Mouse (Mus musculus): ENCODE measurements at regions not wholly inside any gene's neighbourhood (a gene's known extent, or its start where the extent isn't known, plus 50 kb on each side); places are given as distances from the start of the nearest gene placed in this dataset.
A peak's percentile ranks its signal among the peaks of the same experiment; 100 is the strongest.

GRCm38 (mm10) chr4:48781099-48781498 lies 117.8 kb downstream of the Cavin4 start:
- ATAC-seq (ENCODE audit: insufficient number of reproducible peaks, insufficient read depth, low FRiP score, low read depth): no peak
- Histone ChIP-seq H3K9ac (ENCODE audit: low read length) (no peak overlapping the region), H3K4me3 (ENCODE audit: control insufficient read depth in 1 of 2, insufficient read depth in 1 of 2, low read depth in 1 of 2, low read length in 2 of 2) (no peak overlapping the region), H3K9me3 (ENCODE audit: control insufficient read depth, low read length) (no peaks in the 10 kb centered on the region), H3K4me1 (ENCODE audit: control insufficient read depth in 2 of 2, insufficient read depth in 2 of 2, low read length in 2 of 2) (no peaks in the 10 kb centered on the region), H3K36me3 (ENCODE audit: control insufficient read depth, insufficient read depth, low read length) (no peaks in the 10 kb centered on the region), H3K4me2 (ENCODE audit: low read length) (no peak overlapping the region), H3K27me3 (ENCODE audit: control insufficient read depth, insufficient read depth, low read length) (no peaks in the 10 kb centered on the region), H3K27ac (replicated peaks in 1 of 2; ENCODE audit: control insufficient read depth in 1 of 2, insufficient read depth in 1 of 2, low read depth in 2 of 2, low read length in 2 of 2) (no peak overlapping the region)
- WGBS: 66% methylated on average over 4 of the region's 4 CpGs

- WGBS: 74% methylated on average over 3 of the region's 3 CpGs
- Histone ChIP-seq H3K4me2 (ENCODE audit: low read length) (no peak overlapping the region), H3K4me1 (ENCODE audit: control insufficient read depth in 2 of 2, insufficient read depth in 2 of 2, low read length in 2 of 2) (no peaks in the 10 kb centered on the region), H3K27me3 (ENCODE audit: control insufficient read depth, insufficient read depth, low read length) (no peaks in the 10 kb centered on the region), H3K9ac (ENCODE audit: low read length) (no peak overlapping the region), H3K4me3 (ENCODE audit: control insufficient read depth in 1 of 2, insufficient read depth in 1 of 2, low read depth in 1 of 2, low read length in 2 of 2) (no peak overlapping the region), H3K27ac (replicated peaks in 1 of 2; ENCODE audit: control insufficient read depth in 1 of 2, insufficient read depth in 1 of 2, low read depth in 2 of 2, low read length in 2 of 2) (no peak overlapping the region), H3K36me3 (ENCODE audit: control insufficient read depth, insufficient read depth, low read length) (no peaks in the 10 kb centered on the region), H3K9me3 (ENCODE audit: control insufficient read depth, low read length) (no peaks in the 10 kb centered on the region)
- ATAC-seq (ENCODE audit: insufficient number of reproducible peaks, insufficient read depth, low FRiP score, low read depth): no peak
These were observed 119.4 kb downstream of the Cavin4 start for GRCm38 (mm10) chr4:48782686-48783085.

DNA sequence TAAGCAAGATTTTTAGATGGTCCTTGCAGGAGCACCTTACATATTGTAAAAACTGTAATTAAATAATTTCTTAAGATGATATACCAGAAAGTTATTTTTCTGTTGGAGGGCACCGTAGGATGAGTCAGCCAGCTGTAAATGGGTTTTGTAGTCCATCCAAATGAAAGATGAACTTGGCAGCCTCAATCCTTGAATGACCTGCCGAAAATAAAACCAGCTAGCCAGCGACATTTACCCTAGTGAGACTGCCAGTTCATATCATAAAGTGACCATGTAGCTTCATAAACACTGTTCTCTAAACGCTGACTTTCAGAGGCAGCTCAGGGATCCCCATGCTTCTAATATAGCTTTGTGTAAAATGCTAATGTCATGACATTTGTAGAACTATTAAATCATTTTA lies 127.8 kb downstream of the Cavin4 start:
- H3K4me1 ChIP-seq (ENCODE audit: control insufficient read depth in 2 of 2, insufficient read depth in 2 of 2, low read length in 2 of 2): 0 out of 4 replicates have a peak, but pooled peaks cover 0 to 5% of the 10 kb centered on the region in 2 experiments
- H3K9me3 ChIP-seq (ENCODE audit: control insufficient read depth, low read length): no peaks in the 10 kb centered on the region
- H3K4me2 ChIP-seq (ENCODE audit: low read length): no peak overlapping the region
- H3K4me3 ChIP-seq (ENCODE audit: control insufficient read depth in 1 of 2, insufficient read depth in 1 of 2, low read depth in 1 of 2, low read length in 2 of 2): no peak overlapping the region
- H3K36me3 ChIP-seq (ENCODE audit: control insufficient read depth, insufficient read depth, low read length): no peaks in the 10 kb centered on the region
- H3K27ac ChIP-seq (replicated peaks in 1 of 2; ENCODE audit: control insufficient read depth in 1 of 2, insufficient read depth in 1 of 2, low read depth in 2 of 2, low read length in 2 of 2): no peak overlapping the region
- no peak overlapping the region for H3K9ac ChIP-seq (ENCODE audit: low read length)
- ATAC-seq (ENCODE audit: insufficient number of reproducible peaks, insufficient read depth, low FRiP score, low read depth): no peak
- 72% methylated on average over 4 of the region's 4 CpGs for WGBS
- no peaks in the 10 kb centered on the region for H3K27me3 ChIP-seq (ENCODE audit: control insufficient read depth, insufficient read depth, low read length)

DNA sequence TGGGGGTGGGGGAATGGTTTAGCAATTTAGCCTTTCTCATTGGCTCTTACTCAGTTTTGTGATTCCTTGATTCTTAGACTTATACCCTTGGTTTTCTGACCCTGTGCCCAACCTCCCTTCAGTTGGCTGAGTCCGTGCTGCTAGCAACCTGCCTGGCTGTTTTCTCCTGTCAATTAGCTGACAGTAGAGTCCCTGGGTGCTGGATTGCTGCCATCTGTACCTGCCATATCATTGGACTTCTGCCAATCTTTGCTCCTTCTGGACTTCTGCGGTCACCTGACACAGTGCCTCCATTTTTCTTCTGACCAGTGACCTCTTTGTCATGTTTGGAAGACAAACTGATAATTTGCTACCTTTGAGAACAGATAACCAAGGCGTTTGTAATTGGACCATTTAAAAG lies 140.5 kb downstream of the Cavin4 start:
- ATAC-seq (ENCODE audit: insufficient number of reproducible peaks, insufficient read depth, low FRiP score, low read depth): no peak
- WGBS: 32% methylated on average over 3 of the region's 3 CpGs
- H3K27ac ChIP-seq (replicated peaks in 1 of 2; ENCODE audit: control insufficient read depth in 1 of 2, insufficient read depth in 1 of 2, low read depth in 2 of 2, low read length in 2 of 2): peak overlapping the region; percentile 27 to 38; a peak in 2 of 4 replicates
- H3K4me3 ChIP-seq (ENCODE audit: control insufficient read depth in 1 of 2, insufficient read depth in 1 of 2, low read depth in 1 of 2, low read length in 2 of 2): no peak overlapping the region
- no peak overlapping the region for H3K9ac ChIP-seq (ENCODE audit: low read length)
- no peak overlapping the region for H3K4me2 ChIP-seq (ENCODE audit: low read length)
- no peaks in the 10 kb centered on the region for H3K36me3 ChIP-seq (ENCODE audit: control insufficient read depth, insufficient read depth, low read length)
- H3K27me3 ChIP-seq (ENCODE audit: control insufficient read depth, insufficient read depth, low read length): no peaks in the 10 kb centered on the region
- 0 out of 4 replicates have a peak, but pooled peaks cover 0 to 3% of the 10 kb centered on the region in 2 experiments for H3K4me1 ChIP-seq (ENCODE audit: control insufficient read depth in 2 of 2, insufficient read depth in 2 of 2, low read length in 2 of 2)
- no peaks in the 10 kb centered on the region for H3K9me3 ChIP-seq (ENCODE audit: control insufficient read depth, low read length)

GRCm38 (mm10) chr4:48808571-48808970 lies 145.3 kb downstream of the Cavin4 start:
- H3K4me2 ChIP-seq (ENCODE audit: low read length): no peak overlapping the region
- H3K36me3 ChIP-seq (ENCODE audit: control insufficient read depth, insufficient read depth, low read length): no peaks in the 10 kb centered on the region
- ATAC-seq (ENCODE audit: insufficient number of reproducible peaks, insufficient read depth, low FRiP score, low read depth): no peak
- no peak overlapping the region for H3K4me3 ChIP-seq (ENCODE audit: control insufficient read depth in 1 of 2, insufficient read depth in 1 of 2, low read depth in 1 of 2, low read length in 2 of 2)
- no peaks in the 10 kb centered on the region for H3K9me3 ChIP-seq (ENCODE audit: control insufficient read depth, low read length)
- 0 out of 4 replicates have a peak, but pooled peaks cover 0 to 3% of the 10 kb centered on the region in 2 experiments for H3K4me1 ChIP-seq (ENCODE audit: control insufficient read depth in 2 of 2, insufficient read depth in 2 of 2, low read length in 2 of 2)
- no peak overlapping the region for H3K9ac ChIP-seq (ENCODE audit: low read length)
- no peak overlapping the region for H3K27ac ChIP-seq (replicated peaks in 1 of 2; ENCODE audit: control insufficient read depth in 1 of 2, insufficient read depth in 1 of 2, low read depth in 2 of 2, low read length in 2 of 2)
- 65% methylated on average over 4 of the region's 4 CpGs for WGBS
- H3K27me3 ChIP-seq (ENCODE audit: control insufficient read depth, insufficient read depth, low read length): no peaks in the 10 kb centered on the region

GRCm38 (mm10) chr4:48833718-48834117 lies 170.4 kb downstream of the Cavin4 start:
- 67% methylated on average over 2 of the region's 2 CpGs for WGBS
- Histone ChIP-seq H3K9me3 (ENCODE audit: control insufficient read depth, low read length) (no peaks in the 10 kb centered on the region), H3K9ac (ENCODE audit: low read length) (no peak overlapping the region), H3K4me2 (ENCODE audit: low read length) (no peak overlapping the region), H3K36me3 (ENCODE audit: control insufficient read depth, insufficient read depth, low read length) (no peaks in the 10 kb centered on the region), H3K4me3 (ENCODE audit: control insufficient read depth in 1 of 2, insufficient read depth in 1 of 2, low read depth in 1 of 2, low read length in 2 of 2) (no peak overlapping the region), H3K27ac (replicated peaks in 1 of 2; ENCODE audit: control insufficient read depth in 1 of 2, insufficient read depth in 1 of 2, low read depth in 2 of 2, low read length in 2 of 2) (no peak overlapping the region), H3K4me1 (ENCODE audit: control insufficient read depth in 2 of 2, insufficient read depth in 2 of 2, low read length in 2 of 2) (no peaks in the 10 kb centered on the region), H3K27me3 (ENCODE audit: control insufficient read depth, insufficient read depth, low read length) (no peaks in the 10 kb centered on the region)
- no peak for ATAC-seq (ENCODE audit: insufficient number of reproducible peaks, insufficient read depth, low FRiP score, low read depth)

DNA sequence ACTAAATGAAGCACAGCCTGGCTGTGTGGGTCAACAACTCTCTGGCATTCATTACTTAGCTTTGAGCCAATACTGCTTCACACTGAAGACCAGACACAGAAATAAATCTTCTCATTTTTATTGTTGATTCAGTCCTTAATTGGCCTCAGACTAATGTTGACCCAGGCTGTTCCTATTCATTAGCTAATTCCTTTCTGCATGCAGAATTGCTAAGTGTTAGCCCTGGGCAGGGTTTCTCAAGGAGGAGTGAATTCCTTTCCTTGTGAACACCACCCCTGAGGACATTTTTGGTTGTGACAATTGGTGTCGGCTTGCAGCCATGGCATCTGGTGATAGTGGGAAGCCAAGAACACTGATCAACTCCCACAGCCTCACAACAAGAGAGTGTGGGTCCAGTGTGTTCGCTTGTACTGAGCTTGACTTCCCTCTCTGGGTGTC lies 179.5 kb downstream of the Cavin4 start:
- ATAC-seq (ENCODE audit: insufficient number of reproducible peaks, insufficient read depth, low FRiP score, low read depth): no peak
- peaks cover 5 to 12% of the 10 kb centered on the region in 2 experiments for H3K4me1 ChIP-seq (ENCODE audit: control insufficient read depth in 2 of 2, insufficient read depth in 2 of 2, low read length in 2 of 2)
- no peak overlapping the region for H3K9ac ChIP-seq (ENCODE audit: low read length)
- H3K27me3 ChIP-seq (ENCODE audit: control insufficient read depth, insufficient read depth, low read length): no peaks in the 10 kb centered on the region
- H3K4me3 ChIP-seq (ENCODE audit: control insufficient read depth in 1 of 2, insufficient read depth in 1 of 2, low read depth in 1 of 2, low read length in 2 of 2): no peak overlapping the region
- WGBS: 50% methylated on average over 2 of the region's 2 CpGs
- no peaks in the 10 kb centered on the region for H3K36me3 ChIP-seq (ENCODE audit: control insufficient read depth, insufficient read depth, low read length)
- H3K9me3 ChIP-seq (ENCODE audit: control insufficient read depth, low read length): no peaks in the 10 kb centered on the region
- no peak overlapping the region for H3K4me2 ChIP-seq (ENCODE audit: low read length)
- H3K27ac ChIP-seq (replicated peaks in 1 of 2; ENCODE audit: control insufficient read depth in 1 of 2, insufficient read depth in 1 of 2, low read depth in 2 of 2, low read length in 2 of 2): no peak overlapping the region

GRCm38 (mm10) chr4:48871105-48871504 lies 188.0 kb upstream of the Plppr1 start:
- 75% methylated on average over 2 of the region's 2 CpGs for WGBS
- Histone ChIP-seq H3K27me3 (ENCODE audit: control insufficient read depth, insufficient read depth, low read length) (no peaks in the 10 kb centered on the region), H3K9ac (ENCODE audit: low read length) (no peak overlapping the region), H3K27ac (replicated peaks in 1 of 2; ENCODE audit: control insufficient read depth in 1 of 2, insufficient read depth in 1 of 2, low read depth in 2 of 2, low read length in 2 of 2) (no peak overlapping the region), H3K4me2 (ENCODE audit: low read length) (no peak overlapping the region), H3K9me3 (ENCODE audit: control insufficient read depth, low read length) (no peaks in the 10 kb centered on the region), H3K36me3 (ENCODE audit: control insufficient read depth, insufficient read depth, low read length) (no peaks in the 10 kb centered on the region), H3K4me3 (ENCODE audit: control insufficient read depth in 1 of 2, insufficient read depth in 1 of 2, low read depth in 1 of 2, low read length in 2 of 2) (no peak overlapping the region), H3K4me1 (ENCODE audit: control insufficient read depth in 2 of 2, insufficient read depth in 2 of 2, low read length in 2 of 2) (no peaks in the 10 kb centered on the region)
- ATAC-seq (ENCODE audit: insufficient number of reproducible peaks, insufficient read depth, low FRiP score, low read depth): no peak

Measured in heart, embryonic 14.5 days (tissue).